Mouse (Mus musculus): Measurements from ENCODE around the gene Kif22.

Gene Kif22

DNA sequence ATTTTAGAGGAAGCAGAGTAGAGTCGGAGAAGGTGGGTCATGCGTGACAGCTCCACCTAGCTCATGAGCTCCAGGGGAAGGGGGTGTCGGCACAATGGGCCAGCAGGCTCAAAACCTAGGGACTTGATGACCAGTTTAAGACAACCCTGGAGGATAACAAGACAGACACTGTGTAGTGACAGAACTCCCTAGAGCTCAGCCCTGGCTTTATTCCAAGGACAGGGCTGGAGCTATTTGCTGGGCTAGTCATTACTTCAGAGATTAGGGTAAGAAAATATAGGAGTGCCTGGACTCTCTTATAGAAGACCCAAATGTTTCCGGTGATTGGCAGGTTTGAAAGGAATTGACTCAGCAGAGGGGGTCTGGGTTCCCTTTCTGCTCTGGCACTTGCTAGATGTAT is 30.9 kb upstream of the Kif22 start:
- no peak for TF ChIP-seq GATA4 (IDR thresholded peaks at IDR 0.05; ENCODE audit: insufficient replicate concordance, low read length)

DNA sequence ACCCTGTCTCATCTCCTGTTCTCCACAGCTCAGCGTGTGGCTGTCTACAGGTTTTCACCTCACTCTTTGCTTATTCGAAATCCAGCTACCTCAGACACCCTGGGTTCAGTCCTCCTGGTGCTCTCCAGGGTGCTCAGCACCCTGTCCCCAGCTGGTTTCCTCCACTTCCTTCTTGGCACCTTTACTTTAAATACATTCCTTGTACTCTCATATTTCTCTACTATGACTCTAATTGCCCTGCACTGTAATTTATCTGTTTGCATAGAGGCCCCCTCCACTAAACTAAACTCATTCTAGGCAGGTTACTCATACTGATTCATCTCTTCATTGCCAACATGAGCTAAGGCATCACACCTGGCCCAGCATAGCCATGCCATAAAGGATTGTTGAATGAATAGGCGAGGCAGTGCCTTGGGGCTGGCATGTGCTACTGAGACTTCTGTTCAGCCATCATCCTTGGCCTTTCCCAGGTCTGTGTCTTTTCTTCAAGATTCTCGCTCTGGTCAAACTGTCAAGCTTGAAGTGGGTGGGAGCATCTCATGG is 28.7 kb upstream of the Kif22 start:
- no peak for TF ChIP-seq GATA4 (IDR thresholded peaks at IDR 0.05; ENCODE audit: insufficient replicate concordance, low read length)

DNA sequence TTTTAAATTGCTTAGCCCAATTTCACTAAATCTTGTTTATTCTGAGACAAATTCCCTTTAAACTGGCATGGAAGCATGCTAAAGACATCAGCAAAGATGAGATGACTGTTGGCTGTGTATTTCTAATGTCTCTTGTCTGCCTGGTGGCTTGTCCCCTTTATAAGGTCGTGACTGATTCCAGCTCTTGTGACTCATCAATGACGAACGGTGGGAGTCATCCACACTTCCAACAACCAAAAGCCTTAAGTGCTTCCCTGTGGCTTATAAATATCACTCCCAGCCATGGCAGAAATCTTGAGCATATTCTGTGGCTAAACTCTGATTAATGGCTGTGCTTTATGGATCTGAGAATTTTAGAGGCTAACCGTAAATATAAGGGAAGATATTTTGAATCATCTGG is 24.0 kb upstream of the Kif22 start:
- no peak for TF ChIP-seq GATA4 (IDR thresholded peaks at IDR 0.05; ENCODE audit: insufficient replicate concordance, low read length)

DNA sequence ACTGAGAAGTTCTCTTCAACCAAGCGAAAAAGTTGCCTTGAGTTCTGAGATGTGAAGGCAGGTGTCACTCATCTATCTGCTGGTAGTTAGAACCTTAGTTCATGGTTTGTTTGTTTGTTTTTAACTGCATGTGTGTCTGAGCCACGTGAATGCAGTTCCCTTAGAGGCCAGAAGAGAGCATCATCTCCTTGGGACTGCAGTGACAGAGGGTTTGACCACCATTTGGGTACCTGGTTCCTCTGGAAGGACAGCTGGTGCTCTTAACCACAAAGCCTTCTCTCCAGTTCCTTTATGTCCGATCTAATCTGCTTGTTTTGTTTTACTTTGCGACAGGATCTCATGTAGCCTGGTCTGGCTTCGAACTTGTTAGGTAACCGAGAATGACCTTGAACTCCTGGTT is 23.3 kb upstream of the Kif22 start:
- no peak for TF ChIP-seq GATA4 (IDR thresholded peaks at IDR 0.05; ENCODE audit: insufficient replicate concordance, low read length)

DNA sequence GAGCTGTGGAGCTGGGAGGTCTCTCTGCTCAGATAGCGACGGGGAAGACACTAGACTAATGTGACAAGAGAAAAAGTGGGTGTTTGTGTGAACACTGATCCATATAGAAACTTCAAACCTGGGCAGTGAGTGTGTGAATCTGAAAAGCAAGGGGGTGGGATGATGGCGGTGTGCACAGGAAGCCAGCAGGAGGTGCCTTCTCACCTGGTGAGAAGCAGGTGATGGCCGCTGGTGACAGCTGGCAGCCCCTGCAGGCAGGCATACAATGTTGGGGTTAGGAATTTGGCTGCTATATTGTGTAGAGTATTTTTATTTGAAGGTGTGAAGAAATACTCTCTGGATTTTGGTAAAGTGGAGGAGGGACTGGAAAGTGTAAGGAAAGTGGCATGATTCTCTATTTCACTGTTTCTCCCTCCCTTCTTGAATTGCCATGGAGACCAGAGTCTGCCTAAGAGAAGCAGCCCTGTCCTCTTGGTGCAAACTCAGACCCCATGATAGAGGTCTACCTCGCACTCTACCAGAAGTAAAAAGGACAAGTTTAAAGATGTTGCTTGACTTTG is 12.8 kb upstream of the Kif22 start:
- TF ChIP-seq GATA4 (IDR thresholded peaks at IDR 0.05; ENCODE audit: insufficient replicate concordance, low read length): no peak

DNA sequence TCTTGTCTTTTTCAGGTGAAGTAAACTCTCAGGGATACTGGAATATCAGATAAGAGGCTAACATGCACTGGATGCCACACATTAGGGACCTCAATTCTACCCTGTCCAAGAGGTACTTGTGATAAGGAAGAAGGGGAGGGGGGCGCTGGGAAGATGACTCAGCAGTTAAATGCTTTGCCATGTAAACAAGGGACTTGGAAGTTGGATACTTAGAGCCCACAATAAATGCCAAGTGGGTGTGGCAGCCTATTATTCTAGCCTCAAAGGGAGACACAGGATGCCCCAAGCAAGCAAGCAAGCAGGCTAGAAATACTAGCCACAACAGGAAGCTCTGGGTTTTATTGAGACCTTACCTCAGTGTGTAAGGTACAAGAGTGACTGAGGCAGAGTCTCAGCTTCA is 11.0 kb downstream of the Kif22 start:
- TF ChIP-seq GATA4 (IDR thresholded peaks at IDR 0.05; ENCODE audit: insufficient replicate concordance, low read length): no peak

DNA sequence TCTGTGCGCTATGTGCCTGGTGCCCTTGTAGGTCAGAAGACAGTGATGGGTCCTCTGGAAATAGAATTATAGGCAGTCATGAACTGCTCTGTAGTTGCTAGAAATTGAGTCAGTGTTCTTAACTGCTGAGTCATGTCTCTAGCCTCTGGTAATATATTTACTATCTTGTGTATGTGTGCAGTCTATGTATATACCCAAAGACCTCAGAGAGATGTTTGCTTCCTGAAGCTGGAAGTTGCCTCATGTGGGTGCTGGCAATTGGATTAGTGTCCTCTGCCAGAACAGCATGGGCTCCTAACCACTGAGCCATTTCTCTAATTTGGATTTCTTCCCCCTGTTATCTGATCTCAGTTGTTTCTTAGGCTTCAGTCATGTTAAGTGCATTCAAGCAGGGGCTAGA is 12.1 kb downstream of the Kif22 start:
- no peak for TF ChIP-seq GATA4 (IDR thresholded peaks at IDR 0.05; ENCODE audit: insufficient replicate concordance, low read length)

DNA sequence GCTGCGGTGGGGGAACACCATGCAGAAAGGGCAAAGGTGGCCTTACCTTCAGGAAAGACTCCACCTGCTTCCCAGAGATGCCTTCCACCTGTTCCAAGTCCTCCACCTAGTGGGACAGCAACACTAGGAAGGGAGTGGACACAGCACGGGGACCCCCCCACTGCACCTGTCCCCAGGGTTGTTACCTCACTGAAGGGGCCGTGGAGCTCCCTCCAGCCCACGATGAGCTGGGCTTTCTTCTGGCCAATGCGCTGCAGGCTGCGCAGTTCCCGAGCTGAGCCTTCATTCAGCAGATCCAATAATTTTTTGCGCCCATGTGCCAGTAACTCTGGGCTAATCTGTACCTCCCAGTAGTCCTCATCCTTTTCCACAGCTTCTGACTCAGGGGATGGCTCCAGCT is 14.4 kb downstream of the Kif22 start:
- no peak for TF ChIP-seq GATA4 (IDR thresholded peaks at IDR 0.05; ENCODE audit: insufficient replicate concordance, low read length)

DNA sequence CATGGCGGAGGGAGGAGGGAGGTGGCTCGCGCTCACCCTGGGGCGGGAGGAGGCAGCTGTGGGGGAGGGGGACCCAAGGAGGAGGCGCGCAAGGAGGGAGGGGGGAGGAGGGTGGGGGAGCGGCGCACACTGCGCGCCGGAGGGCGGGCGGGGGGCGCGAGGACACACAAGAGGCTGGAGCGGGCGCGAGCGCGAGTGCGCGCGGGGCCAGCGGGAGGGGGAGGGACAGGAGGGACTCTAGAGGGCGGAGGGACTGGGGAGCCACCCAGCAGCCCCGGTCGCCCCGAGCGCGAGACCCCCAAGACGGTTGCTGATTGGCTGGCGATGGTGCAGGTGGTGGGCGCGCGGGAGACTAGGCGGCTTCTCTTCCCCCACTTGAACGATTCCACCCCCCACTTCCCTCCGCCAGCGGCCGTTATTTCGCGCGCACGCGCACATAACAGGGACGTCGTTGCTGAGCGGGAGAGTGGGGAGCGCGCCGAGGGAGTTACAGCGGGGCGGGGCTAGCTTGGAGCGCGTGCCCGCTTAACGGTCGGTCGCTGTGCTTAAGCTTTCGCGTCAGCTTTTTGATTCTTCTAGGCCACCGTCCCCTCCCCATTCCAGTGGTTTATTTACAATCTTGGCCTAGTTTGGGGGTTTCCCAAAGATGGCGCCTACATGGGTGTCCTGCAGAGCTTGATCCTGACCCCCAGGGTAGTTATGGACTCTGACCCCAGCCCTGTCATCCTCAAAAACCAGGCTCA is 15.1 kb downstream of the Kif22 start, which contains the start of gene Maz:
Maz (minus strand) TSS at position 54 of the 743 bp plus-strand sequence.
- TF ChIP-seq GATA4 (IDR thresholded peaks at IDR 0.05; ENCODE audit: insufficient replicate concordance, low read length): peak; percentile 51; the same call in 1 of the 2 replicates

DNA sequence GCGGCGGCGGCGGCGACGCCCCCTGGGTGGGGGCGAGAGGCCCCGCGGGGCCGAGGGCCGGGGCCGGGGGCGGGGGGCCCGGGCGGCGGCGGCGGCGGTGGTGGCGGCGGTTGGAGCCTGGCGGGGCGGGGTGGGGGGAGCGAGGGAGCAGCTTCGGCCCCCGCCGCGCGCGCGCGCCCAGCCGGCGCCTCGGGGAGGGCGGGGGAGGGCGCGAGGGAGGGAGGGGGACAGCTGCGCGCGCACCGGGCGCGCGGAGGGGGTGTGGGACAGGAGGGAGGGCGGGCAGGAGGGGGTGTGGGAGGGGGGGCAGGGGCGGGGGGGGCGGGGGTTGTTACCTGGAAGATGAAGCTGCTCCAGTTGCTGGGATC is 15.7 kb downstream of the Kif22 start:
- TF ChIP-seq GATA4 (IDR thresholded peaks at IDR 0.05; ENCODE audit: insufficient replicate concordance, low read length): no peak

DNA sequence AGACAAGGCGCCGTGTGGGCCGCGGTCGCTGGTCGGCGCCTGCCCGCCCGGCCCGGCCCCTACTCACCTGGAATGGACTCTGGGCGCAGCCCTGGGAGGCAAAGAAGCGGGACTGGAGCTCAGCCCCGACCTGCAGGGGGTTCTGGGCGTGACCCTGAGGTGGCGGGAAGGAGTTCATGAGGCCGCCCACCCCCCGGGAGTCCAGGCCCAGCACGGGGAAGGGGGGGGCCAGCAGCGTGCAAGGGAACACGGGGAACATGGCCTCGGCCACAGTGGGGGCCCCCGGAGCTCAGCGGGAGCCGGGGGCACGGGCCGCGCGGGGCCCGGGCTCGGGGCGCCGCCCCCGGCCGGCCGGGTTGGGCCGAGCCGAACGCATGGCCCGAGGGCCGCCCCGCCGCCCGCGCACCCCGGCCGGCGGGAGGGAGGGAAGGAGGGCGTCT is 16.1 kb downstream of the Kif22 start:
- no peak for TF ChIP-seq GATA4 (IDR thresholded peaks at IDR 0.05; ENCODE audit: insufficient replicate concordance, low read length)

DNA sequence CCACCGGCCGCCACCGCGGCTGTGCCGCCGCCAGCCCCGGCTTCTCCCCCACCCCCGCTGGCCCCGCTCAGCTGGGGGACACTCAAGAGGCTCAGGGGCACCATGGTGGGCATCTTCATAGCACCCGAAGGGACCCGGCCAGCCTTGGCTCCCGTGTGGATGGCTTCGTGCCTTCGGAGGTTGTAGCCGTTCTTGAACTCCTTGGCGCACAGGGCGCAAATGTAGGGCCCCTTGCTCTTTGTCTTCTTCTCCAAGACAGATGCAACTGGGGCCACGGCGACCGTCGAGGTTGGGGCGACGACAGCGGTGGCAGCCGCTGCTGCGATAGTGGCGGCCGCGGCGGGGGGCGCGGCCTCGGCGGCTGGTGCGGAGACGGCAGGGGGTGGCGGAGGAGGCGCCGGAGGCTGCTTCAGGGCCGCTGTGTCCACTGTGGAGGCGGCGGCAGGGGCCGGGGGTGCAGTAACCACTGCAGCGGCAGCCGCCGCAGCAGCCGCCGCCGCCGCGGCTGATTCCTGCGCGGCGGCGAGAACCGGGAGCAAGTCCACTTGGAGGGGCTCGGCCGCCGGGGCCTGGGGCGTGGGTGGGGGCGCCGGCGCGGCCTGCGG is 16.6 kb downstream of the Kif22 start:
- no peak for TF ChIP-seq GATA4 (IDR thresholded peaks at IDR 0.05; ENCODE audit: insufficient replicate concordance, low read length)

DNA sequence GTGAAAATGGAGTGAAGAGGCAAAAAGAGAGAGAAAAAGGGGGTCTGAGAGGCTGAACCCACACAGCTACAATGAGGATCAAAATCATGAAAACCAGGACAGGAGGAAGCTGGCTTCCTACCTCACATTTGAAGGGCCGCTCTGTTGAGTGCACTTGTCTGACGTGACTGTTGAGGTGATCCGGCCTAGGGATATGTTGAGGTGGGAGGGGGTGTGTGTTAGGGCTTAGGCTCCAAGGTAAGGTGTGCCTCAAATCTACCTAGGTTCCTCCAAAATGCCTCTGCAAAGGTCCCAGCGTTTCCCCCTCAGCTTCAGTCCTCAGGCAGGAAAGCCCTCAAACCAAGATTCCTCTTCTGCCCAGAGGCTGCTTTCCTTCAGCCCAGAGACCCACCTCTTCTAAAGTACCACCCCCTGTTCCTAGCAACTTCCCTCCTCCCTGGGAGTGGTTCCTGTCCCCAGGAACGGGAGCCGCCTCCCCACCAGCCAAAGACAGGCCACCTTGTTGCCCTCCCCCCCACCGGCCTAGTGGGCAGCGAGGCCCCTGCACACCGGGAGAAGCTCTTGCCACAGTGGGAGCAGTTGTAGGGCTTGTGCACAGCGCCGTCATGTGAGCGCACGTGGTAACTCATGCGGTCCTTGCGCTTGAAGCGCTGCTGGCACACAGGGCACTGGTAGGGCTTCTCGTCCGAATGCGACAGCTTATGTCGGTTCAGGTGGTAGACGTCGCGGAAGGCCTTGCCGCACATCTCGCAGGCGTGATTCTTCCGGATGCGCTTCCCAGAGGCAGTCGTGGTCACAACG is 17.3 kb downstream of the Kif22 start:
- no peak for TF ChIP-seq GATA4 (IDR thresholded peaks at IDR 0.05; ENCODE audit: insufficient replicate concordance, low read length)

DNA sequence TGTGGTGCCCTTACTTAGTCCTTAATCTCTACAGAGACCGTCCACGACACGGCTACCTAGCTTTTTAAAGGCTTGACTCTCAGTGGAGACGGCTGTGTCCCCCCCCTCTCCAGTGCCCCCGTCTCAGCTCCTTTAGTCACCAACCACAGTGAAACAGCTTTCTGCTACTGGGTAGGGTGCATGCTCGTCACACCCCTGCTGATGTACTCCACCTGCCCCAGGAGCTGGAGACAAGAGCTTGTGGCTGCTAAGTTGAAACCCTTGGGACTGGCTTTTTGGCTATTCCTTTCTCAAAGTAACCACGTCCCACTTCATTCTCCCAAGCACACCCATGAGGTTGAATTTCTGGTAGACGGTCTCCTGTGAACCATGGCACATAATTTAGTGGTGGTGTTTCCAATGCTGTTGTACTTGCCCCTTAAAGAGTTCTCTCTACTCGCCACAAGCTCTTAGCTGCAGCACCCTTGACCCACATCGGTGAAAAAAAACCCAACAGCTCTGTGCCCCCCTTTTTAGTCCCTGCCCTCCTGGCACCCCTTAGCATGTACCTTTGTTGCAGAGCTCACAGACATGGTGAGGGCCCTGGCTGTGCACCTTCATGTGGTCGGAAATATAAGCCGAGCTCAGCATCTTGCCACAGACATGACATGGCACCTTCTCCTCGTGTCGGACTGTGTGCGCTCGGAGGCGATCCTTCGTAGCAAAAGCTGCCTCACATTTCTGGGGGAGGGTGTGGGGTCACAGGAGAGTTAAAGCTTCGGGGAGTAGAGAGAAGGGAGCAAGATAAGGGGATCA is 18.2 kb downstream of the Kif22 start:
- TF ChIP-seq GATA4 (IDR thresholded peaks at IDR 0.05; ENCODE audit: insufficient replicate concordance, low read length): no peak

DNA sequence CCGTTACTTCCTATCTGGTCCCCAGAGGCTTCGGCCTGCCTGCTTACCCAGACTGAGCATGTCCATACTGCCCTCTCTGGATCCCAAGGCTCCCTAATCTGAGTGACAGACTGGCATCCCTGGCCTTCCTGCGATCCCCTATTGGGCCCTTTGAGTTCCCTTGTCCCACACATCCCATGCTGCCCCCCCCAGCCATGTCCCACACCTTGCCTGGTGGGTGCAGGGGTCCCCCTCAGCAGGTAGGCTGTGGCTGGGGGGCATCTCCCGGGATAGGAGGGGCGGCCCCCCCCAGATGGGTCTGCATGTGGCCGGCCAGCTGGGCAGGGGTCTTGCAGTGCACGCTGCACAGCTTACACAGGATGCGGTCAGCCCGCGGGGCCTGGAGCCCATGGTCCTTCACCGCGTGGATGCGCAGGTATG is 19.0 kb downstream of the Kif22 start:
- TF ChIP-seq GATA4 (IDR thresholded peaks at IDR 0.05; ENCODE audit: insufficient replicate concordance, low read length): no peak
